Mouse (Mus musculus) monocyte, adult 59 days (primary cell): Measurements from ENCODE around the gene Rac2. TPM values are rescaled to one million over a fixed set of nuclear protein-coding genes. Genes with fewer than 3 reads are reported as not detected.

Experiments
- total RNA-seq, 2 experiments: library from RNA; stranded (reverse); gene quantifications; one replicate each; pipeline ENCODE4 v1.2.4; 2023

Rac2 gene
- 100 to 1,000 TPM; 358 to 441 TPM for total RNA-seq

DNA sequence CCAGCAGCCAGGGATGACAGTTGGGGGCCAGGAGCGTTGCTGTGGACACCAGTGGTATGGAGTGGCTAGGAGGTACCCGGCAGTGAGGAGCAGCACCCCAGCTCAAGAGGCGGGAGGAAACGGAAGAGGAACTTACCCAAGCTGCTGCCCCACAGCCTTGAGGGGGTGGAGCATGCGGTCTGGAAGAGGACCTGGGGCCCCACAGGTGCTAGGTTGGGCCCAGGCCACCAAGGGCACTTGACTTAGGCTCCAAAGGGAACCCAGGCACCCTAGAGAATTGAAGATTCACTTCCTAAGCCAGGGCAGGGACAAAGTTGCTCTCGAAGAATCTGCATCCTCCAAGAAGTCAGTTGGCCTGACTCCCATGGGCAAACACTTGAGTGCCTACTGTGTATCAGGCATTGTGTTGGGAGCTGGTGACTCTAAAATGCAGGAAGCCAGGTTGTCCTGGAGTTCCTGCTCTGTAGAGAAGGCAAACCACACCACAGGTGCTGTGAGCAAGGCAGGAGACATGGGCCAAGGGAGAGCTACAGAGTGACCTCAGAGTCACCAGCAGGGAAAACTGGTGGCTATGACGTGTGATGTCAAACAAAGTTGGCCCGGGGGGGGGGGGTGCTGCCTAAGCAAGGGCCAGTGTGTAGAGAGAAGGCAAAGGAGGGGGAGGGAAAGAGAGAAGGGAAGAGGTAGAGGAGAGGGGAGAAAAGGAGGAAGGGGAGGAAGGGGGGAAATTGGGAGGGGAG is at the start of gene Rac2:
TSS of gene Rac2 (minus strand) at position 126 of the 740 bp plus-strand sequence.

GRCm38 (mm10) chr15:78596914-78597313 is 24.3 kb upstream of the Rac2 start, which contains the start of gene Cyth4:
TSS of gene Cyth4 (plus strand) at chr15:78597047.

GRCm38 (mm10) chr15:78544561-78545001 is 28.0 kb downstream of the Rac2 start, which contains the start of gene Sstr3:
TSS of gene Sstr3 (minus strand) at chr15:78544685.

DNA sequence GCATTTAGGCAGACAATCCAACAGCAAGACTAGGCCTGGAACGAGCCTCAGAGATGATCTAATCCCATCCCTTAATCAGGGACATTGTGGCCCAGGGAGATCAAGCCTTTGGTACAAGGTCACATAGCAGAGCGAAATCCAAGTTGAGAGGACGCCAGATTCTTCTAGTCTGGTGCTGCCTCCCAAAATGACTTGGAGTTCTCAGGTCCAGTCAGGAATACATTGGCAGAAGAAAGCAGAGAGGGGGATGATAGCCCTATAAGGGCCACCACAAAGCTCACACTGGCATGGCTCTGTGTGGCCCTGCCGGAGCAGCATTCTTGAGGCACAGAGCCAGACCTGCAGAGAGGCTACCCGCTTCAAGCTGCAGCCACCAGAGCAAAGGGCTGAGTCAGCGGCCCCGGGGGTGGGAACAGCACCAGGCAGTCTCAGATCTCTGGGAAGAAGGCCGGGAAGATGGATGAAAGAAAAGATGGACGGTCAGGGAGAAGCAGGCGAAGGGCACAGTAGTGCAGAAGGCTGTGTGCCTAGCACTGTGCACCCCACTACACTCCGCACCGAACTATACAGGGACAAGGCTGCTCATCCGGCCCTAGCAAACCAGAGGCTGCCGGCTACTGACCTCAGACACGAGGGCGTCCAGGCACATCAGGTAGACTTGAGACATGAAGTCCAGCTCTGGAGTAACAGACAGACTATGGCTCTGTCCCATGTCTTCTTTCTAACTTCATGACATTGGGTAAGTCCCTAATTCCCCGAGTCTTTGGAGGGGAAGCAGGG is 41.7 kb downstream of the Rac2 start, which contains the start of gene C1qtnf6:
TSS of gene C1qtnf6 (minus strand) at position 746 of the 780 bp plus-strand sequence.

Other genes starting within 250 kb of the Rac2 start
- gene Csf2rb, start 247.0 kb downstream of the Rac2 start, total RNA-seq, result 100 to 1,000 TPM; 266 to 291 TPM
- not detected for gene Tex33, start 176.9 kb downstream of the Rac2 start, total RNA-seq
- under 1 TPM in 1 of 2 experiments, not detected in 1; 0.64 TPM for gene Tst, start 166.9 kb downstream of the Rac2 start, total RNA-seq
- 10 to 100 TPM; 12.9 to 14.7 TPM for gene Mpst, start 166.4 kb downstream of the Rac2 start, total RNA-seq
- gene Kctd17, start 144.2 kb downstream of the Rac2 start, total RNA-seq, result 10 to 100 TPM; 29.3 to 29.5 TPM
- not detected for gene Tmprss6, start 104.1 kb downstream of the Rac2 start, total RNA-seq
- 1 to 10 TPM in 1 of 2 experiments, under 1 TPM in 1; 0.89 to 1.8 TPM for gene Il2rb, start 77.5 kb downstream of the Rac2 start, total RNA-seq
- gene C1qtnf6, start 41.4 kb downstream of the Rac2 start, total RNA-seq, result under 1 TPM in 1 of 2 experiments, not detected in 1; 0.50 TPM
- not detected for gene Sstr3, start 28.1 kb downstream of the Rac2 start, total RNA-seq
- 100 to 1,000 TPM; 340 to 359 TPM for gene Cyth4, start 24.3 kb upstream of the Rac2 start, total RNA-seq
- gene Elfn2, start 146.0 kb upstream of the Rac2 start, total RNA-seq, result not detected
- 10 to 100 TPM; 51.2 to 57.9 TPM for gene Mfng, start 200.7 kb upstream of the Rac2 start, total RNA-seq
- gene Card10, start 230.3 kb upstream of the Rac2 start, total RNA-seq, result 10 to 100 TPM; 14.9 to 15.0 TPM